Mouse (Mus musculus) embryonic facial prominence, embryonic 13.5 days (tissue): Measurements from ENCODE around the gene Jade1. TPM values are rescaled to one million over a fixed set of nuclear protein-coding genes. Genes with fewer than 3 reads are reported as not detected.
A peak's percentile ranks its signal among the peaks of the same experiment; 100 is the strongest.

Source experiments
- ATAC-seq: fragments of 200-750 bp; cut with Nextera tagmentation; 2 replicates; pipeline ENCODE4 v1.8.0; 2017; ENCODE audit warnings: low read depth; ENCODE audit not compliant: insufficient number of reproducible peaks, insufficient read depth, low FRiP score, low TSS enrichment
- H3K27ac ChIP-seq: fragments of 300-500 bp; sonication (generic); 2 replicates; pipeline ENCODE4 v1.5.1; 2015; ENCODE audit warnings: moderate library complexity, mild to moderate bottlenecking, inconsistent platforms
- H3K27me3 ChIP-seq: fragments of 300-500 bp; sonication (generic); 2 replicates; pipeline ENCODE4 v1.6.1; 2015; ENCODE audit warnings: mild to moderate bottlenecking, inconsistent platforms
- H3K36me3 ChIP-seq: fragments of 300-500 bp; sonication (generic); 2 replicates; pipeline ENCODE4 v1.6.1; 2015; ENCODE audit warnings: mild to moderate bottlenecking, inconsistent platforms
- H3K4me1 ChIP-seq: fragments of 300-500 bp; sonication (generic); 2 replicates; pipeline ENCODE4 v1.6.1; 2015; ENCODE audit warnings: inconsistent platforms
- H3K4me2 ChIP-seq: fragments of 300-500 bp; sonication (generic); 2 replicates; pipeline ENCODE4 v1.6.1; 2015; ENCODE audit warnings: moderate library complexity, mild to moderate bottlenecking, inconsistent platforms
- H3K4me3 ChIP-seq: fragments of 300-500 bp; sonication (generic); 2 replicates; pipeline ENCODE4 v1.5.1; 2015; ENCODE audit warnings: mild to moderate bottlenecking, inconsistent platforms
- H3K9ac ChIP-seq: fragments of 300-500 bp; sonication (generic); 2 replicates; pipeline ENCODE4 v1.6.1; 2015; ENCODE audit warnings: mild to moderate bottlenecking, inconsistent platforms
- H3K9me3 ChIP-seq: fragments of 300-500 bp; sonication (generic); 2 replicates; pipeline ENCODE4 v1.6.1; 2016; ENCODE audit warnings: inconsistent platforms
- WGBS: fragments of 180-500 bp; shearing (Covaris S2); methylation state at CpG from one replicate; pipeline ENCODE4 v1.1.7; 2015; ENCODE audit warnings: mixed read lengths; 5-methylcytosine and 5-hydroxymethylcytosine counted together
- polyA plus RNA-seq: library from polyadenylated mRNA; unstranded; fragments of >200 nt; fragmentation: Nextera tagmentation; extraction: Ambion mirVana; gene quantifications from 2 replicates; pipeline ENCODE4 v1.2.1, GENCODE M21; 2015

Jade1 gene
- polyA plus RNA-seq, 1 experiment from 2014 or later, result 8.7 TPM

DNA sequence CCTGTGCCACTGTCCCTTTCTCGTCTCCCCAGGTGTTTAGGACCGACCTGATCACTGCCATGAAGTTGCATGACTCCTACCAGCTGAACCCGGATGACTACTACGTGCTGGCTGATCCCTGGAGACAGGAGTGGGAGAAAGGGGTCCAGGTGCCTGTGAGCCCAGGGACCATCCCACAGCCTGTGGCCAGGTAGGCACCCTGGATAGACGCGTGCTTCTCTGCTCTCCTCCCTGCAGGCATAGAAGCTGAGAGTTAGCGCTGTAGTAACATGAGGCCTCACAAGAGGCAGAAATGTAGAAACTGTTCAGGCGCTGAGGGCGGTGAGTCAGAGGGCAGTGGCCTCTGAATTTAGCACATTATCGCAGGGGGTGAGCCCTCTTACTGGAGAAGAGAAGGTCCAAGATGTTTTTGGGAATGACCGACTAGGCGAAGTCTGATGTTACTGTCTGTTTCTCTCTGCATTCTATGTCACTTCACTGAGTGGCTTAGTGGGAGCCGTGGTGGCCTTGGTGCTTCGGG, 36.2 kb downstream of the Jade1 start:
- Histone ChIP-seq H3K27ac (no peak overlapping the region), H3K4me2 (no peak overlapping the region), H3K9ac (no peak overlapping the region), H3K4me3 (no peak overlapping the region), H3K9me3 (no peaks in the 10 kb centered on the region), H3K27me3 (no peaks in the 10 kb centered on the region), H3K4me1 (peaks cover 41% of the 10 kb centered on the region), H3K36me3 (peaks cover 24% of the 10 kb centered on the region)
- no peak for ATAC-seq
- WGBS, result 89% methylated on average over 14 of the region's 14 CpGs

- no peak for ATAC-seq
- Histone ChIP-seq H3K9me3 (no peaks in the 10 kb centered on the region), H3K4me2 (no peak overlapping the region), H3K4me3 (no peak overlapping the region), H3K27me3 (no peaks in the 10 kb centered on the region), H3K36me3 (peaks cover 34% of the 10 kb centered on the region), H3K9ac (no peak overlapping the region), H3K4me1 (peaks cover 30% of the 10 kb centered on the region), H3K27ac (no peak overlapping the region)
- WGBS, result 82% methylated on average over 7 of the region's 7 CpGs
These were observed 37.3 kb downstream of the Jade1 start for GRCm38 (mm10) chr3:41592805-41593204.

DNA sequence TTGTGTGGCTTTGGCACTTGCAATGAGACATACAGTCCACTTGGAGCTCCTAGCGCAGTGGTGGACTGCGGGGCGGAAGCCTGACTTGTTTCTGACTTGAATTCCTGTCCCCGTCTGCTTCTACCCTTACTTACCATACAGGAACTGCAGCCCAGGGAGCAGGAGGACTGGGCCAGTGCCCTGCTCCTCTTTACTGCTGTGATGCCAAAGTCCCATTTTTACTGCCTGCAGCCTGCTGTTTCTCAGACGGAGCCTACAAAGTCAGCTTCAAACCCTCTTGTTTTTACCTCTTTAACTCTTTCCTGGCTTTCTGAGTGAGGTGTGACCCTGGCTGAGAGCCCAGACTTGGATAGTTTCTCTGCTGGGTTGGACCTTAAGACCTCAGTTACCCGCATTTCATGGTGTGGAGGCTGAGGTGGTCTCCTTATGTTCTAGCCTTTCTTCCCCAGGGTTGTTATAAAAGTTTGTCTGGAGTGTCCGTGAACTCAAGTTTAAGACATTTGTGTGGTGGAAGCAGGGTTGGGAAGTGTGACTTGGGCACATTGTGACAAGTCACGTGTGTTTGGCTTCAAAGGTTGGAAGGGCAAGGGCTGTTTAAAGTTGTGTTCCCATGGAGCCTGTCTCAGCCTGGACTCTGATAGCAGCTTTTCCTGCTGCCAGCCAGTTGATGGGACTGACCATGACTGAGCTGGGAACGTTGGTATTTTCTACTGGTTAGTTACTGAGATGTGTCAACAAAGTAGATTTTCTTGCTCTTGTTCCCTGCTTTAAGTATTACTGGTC, 38.8 kb downstream of the Jade1 start:
- H3K9me3 ChIP-seq, result no peaks in the 10 kb centered on the region
- no peak for ATAC-seq
- H3K4me1 ChIP-seq, result peaks cover 16% of the 10 kb centered on the region
- no peak overlapping the region for H3K4me3 ChIP-seq
- H3K27me3 ChIP-seq, result no peaks in the 10 kb centered on the region
- no peak overlapping the region for H3K9ac ChIP-seq
- 85% methylated on average over 9 of the region's 9 CpGs for WGBS
- no peak overlapping the region for H3K4me2 ChIP-seq
- no peak overlapping the region for H3K27ac ChIP-seq
- H3K36me3 ChIP-seq, result peaks cover 42% of the 10 kb centered on the region

DNA sequence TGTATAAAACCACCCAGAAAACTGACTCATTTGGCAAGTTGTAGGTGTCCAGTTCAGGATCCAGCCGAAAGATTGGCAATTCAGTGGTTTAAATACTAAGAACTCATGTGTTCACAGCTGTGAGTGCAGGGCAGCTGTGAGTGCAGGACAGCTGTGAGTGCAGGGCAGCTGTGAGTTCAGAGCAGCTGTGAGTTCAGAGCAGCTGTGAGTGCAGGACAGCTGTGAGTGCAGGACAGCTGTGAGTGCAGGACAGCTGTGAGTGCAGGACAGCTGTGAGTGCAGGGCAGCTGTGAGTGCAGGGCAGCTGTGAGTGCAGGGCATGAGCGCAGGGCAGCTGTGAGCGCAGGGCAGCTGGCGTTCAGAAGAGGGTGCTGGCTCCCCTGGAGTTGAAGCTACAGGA, 39.5 kb downstream of the Jade1 start:
- Histone ChIP-seq H3K27ac (no peak overlapping the region), H3K36me3 (peaks cover 42% of the 10 kb centered on the region), H3K9ac (no peak overlapping the region), H3K4me3 (no peak overlapping the region), H3K27me3 (no peaks in the 10 kb centered on the region), H3K4me1 (peaks cover 8% of the 10 kb centered on the region; the same call in 1 of the 2 replicates), H3K9me3 (no peaks in the 10 kb centered on the region), H3K4me2 (no peak overlapping the region)
- ATAC-seq, result no peak
- 91% methylated on average over 4 of the region's 4 CpGs for WGBS

DNA sequence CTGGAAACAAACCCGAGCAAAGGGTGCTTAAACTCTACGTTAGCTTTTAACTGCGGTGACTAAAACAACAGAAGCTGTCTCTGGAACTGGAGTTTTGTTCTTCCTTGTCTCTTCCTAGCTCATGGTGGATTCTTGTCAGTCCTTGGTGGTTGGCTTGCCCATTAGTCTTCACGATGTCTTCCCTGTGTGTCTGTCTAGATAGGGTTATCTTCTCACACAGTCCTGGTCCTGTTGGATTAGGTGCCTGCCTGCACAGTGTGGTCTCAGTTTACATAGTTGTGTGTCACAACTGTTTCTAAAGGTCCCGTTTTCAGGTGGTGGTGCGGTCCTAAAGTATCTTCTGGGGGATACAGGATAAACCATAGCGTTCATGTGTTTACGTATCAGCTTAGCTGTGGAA, 41.5 kb downstream of the Jade1 start:
- WGBS, result 93% methylated on average over 8 of the region's 8 CpGs
- Histone ChIP-seq H3K4me1 (no peaks in the 10 kb centered on the region), H3K27ac (no peak overlapping the region), H3K36me3 (peaks cover 41% of the 10 kb centered on the region), H3K4me3 (no peak overlapping the region), H3K9me3 (no peaks in the 10 kb centered on the region), H3K27me3 (no peaks in the 10 kb centered on the region), H3K4me2 (no peak overlapping the region), H3K9ac (no peak overlapping the region)
- no peak for ATAC-seq

DNA sequence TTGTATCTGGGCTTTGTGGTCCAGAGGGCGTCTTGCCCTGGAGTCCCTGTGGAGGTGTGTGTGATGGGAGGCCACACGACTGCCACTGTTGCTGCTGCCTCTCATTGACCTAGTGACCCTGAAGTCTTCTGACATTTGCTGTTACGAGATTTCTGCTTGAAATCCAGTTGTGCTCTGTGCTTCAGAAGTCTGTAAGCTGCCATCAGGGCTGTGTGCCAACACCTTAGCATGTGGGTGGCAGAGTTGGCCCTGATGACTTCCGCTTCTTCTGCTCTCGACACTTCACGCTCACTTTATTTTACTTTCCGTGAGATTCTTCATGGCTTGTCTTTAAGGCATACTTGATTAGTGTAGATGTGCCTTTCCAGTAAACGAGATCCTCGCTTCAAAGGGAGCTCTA, 42.9 kb downstream of the Jade1 start:
- Histone ChIP-seq H3K36me3 (peaks cover 39% of the 10 kb centered on the region), H3K27me3 (no peaks in the 10 kb centered on the region), H3K4me1 (peaks cover 11% of the 10 kb centered on the region), H3K4me3 (no peak overlapping the region), H3K27ac (no peak overlapping the region), H3K4me2 (no peak overlapping the region), H3K9ac (no peak overlapping the region), H3K9me3 (no peaks in the 10 kb centered on the region)
- WGBS, result 80% methylated on average over 9 of the region's 9 CpGs
- no peak for ATAC-seq

DNA sequence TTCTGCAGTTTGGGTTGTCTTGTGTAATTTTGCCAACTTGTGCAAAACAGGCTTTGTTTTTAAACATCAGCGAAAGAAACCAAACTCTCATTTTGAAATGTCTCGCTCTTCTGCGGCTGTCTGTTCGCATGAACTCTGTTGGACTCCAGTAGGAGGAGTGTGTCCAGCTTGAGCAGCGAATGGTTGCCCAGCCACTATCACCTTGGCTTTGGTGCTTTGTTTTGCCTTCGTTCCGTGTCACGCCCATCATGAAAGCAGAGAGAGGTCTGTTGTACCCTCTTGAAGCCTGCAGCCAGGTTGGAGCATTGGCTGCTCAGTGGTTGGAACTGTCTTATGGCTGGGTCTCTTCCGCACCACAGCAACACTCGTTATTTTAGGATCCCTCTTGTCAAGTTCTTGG, 43.7 kb downstream of the Jade1 start:
- Histone ChIP-seq H3K4me1 (peaks cover 19% of the 10 kb centered on the region), H3K4me3 (no peak overlapping the region), H3K36me3 (peaks cover 32% of the 10 kb centered on the region), H3K9ac (no peak overlapping the region), H3K9me3 (no peaks in the 10 kb centered on the region), H3K27ac (no peak overlapping the region), H3K4me2 (no peak overlapping the region), H3K27me3 (no peaks in the 10 kb centered on the region)
- no peak for ATAC-seq
- WGBS, result 95% methylated on average over 10 of the region's 10 CpGs

DNA sequence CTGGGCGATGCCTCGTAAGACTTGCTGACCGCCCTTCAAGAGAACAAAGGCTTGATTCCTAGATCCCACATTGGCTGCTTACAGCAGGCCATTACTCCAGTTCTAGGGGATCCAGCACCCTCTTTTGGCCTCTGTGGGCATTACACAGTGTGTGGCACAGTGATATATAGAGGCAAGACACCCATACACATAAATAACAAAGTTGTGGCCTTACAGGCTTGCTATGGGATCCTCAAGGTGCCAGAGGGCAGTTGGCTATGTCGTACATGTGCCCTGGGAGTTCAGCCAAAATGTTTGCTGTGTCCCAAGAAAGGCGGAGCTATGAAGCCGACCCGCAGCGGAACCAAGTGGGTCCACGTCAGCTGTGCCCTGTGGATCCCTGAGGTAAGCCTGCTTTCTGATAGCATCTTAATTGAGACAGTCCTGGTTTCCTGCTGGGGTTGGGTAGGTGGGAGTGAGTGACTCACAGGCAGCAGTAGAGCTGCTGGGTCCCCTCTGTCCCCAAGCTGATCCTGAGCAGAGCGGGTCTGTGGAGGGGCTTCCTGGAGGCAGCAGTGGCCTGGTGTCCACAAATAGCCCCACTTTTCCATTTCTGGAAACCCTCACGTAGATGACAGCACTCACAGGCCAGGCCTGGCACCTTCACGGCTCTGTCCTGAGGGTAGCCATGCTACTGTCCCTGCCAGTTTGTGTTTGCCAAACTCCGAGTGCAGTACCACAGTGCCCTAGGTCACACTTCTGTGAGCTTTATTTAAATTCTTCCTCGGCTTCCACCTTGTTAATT, 44.5 kb downstream of the Jade1 start:
- Histone ChIP-seq H3K4me2 (no peak overlapping the region), H3K9ac (no peak overlapping the region), H3K9me3 (no peaks in the 10 kb centered on the region), H3K4me1 (peaks cover 21% of the 10 kb centered on the region), H3K27me3 (no peaks in the 10 kb centered on the region), H3K4me3 (no peak overlapping the region), H3K27ac (no peak overlapping the region), H3K36me3 (peaks cover 35% of the 10 kb centered on the region)
- WGBS, result 80% methylated on average over 14 of the region's 14 CpGs
- 0 out of 2 replicates have a peak, but pooled peaks have one; percentile 10 for ATAC-seq

DNA sequence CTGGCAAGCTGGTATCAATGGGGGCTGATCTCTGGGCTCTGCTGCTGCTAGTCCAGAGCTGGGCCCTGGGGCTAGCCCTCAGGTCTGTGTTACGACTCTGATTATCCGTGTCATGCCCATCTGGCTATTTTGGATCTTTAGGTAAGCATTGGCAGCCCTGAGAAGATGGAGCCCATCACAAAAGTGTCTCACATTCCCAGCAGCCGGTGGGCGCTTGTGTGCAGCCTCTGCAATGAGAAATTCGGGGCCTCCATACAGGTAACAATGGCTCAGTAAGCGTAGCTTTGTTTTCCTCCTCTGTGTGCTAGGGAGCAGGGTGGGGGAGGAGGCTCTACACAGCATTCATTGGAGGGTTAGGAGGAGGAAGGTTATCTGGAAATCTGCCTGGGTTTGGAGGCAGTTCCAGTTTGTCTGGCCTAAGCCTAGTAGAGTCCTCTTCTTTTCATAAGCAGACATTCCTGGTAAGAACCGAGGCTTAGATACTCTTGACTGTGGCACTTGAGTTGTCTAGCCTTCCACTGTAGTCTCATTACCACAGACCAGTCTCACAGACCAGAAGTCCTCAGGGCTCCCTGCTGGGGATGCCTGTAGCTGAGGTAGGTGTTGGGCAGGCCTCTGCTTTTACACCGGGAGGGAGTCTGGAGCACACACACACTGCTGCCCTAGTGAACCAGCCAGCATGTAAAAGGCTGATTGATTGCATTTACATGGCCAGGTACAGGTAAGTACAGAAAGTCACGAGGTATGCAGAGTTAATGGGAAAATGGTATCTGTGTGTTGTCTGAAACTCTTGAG, 45.9 kb downstream of the Jade1 start:
- Histone ChIP-seq H3K4me3 (no peak overlapping the region), H3K9ac (no peak overlapping the region), H3K9me3 (no peaks in the 10 kb centered on the region), H3K4me1 (peaks cover 21% of the 10 kb centered on the region), H3K27ac (no peak overlapping the region), H3K4me2 (no peak overlapping the region), H3K27me3 (no peaks in the 10 kb centered on the region), H3K36me3 (peaks cover 41% of the 10 kb centered on the region)
- 77% methylated on average over 9 of the region's 9 CpGs for WGBS
- ATAC-seq, result no peak

DNA sequence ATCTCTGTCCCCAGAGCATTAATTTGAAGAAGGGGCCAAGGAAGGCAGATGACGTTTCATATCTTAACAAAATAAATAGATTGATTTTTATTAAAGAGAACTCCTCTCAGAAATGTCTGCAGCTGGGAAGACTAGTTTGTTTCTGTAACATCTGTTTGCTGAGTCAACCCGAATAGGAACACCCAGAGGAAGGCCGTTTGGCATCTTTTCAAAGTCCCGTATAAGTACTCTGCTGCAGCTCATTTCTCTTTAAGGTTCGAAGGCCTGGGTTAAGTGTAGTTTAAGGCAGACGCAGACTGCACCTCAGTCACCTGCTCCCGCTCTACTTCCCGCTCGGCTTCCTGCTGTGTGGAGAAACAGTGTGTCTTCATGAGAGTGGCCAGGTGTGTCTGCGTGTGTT, 47.4 kb downstream of the Jade1 start:
- no peaks in the 10 kb centered on the region for H3K9me3 ChIP-seq
- no peak overlapping the region for H3K9ac ChIP-seq
- H3K4me3 ChIP-seq, result no peak overlapping the region
- no peaks in the 10 kb centered on the region for H3K27me3 ChIP-seq
- H3K4me2 ChIP-seq, result no peak overlapping the region
- no peak for ATAC-seq
- H3K4me1 ChIP-seq, result peaks cover 21% of the 10 kb centered on the region
- WGBS, result 44% methylated on average over 10 of the region's 10 CpGs
- no peak overlapping the region for H3K27ac ChIP-seq
- H3K36me3 ChIP-seq, result peaks cover 31% of the 10 kb centered on the region

DNA sequence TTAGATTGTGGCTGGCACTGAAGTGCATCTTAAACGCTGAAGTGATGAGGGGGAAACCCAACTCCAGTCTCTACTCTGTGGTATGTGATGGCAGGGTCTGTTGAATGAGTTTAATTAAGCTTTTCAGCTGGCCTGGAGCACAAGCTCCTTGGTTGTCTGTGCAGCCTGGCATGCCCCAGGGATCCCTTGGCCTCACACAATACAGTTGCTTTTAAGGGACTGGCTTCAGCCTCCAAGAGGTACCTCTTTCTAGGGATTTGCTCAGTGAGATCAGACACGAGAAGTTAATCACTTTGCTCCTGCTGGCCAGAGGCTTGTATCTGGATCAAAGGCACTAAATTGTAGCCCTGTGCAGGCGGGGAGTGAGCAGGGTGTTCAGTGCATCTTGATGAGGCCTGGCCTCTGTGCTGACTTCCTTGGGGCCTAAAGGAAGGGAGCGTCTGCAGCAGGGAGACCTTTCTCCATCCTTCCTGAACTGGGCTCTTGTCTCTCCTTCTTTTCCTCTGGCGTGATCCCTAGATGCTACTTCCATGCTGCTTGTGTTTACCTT, 48.0 kb downstream of the Jade1 start:
- H3K9ac ChIP-seq, result no peak overlapping the region; the same call in 1 of the 2 replicates

More for the DNA sequence above, 48.0 kb downstream of the Jade1 start:
- WGBS, result 24% methylated on average over 5 of the region's 5 CpGs
- no peak for ATAC-seq
- peaks cover 26% of the 10 kb centered on the region for H3K36me3 ChIP-seq
- peaks cover 21% of the 10 kb centered on the region for H3K4me1 ChIP-seq
- H3K27ac ChIP-seq, result no peak overlapping the region
- no peak overlapping the region for H3K4me2 ChIP-seq
- H3K4me3 ChIP-seq, result no peak overlapping the region
- no peaks in the 10 kb centered on the region for H3K9me3 ChIP-seq
- no peaks in the 10 kb centered on the region for H3K27me3 ChIP-seq
